Mouse (Mus musculus) limb, embryonic 10.5 days (tissue): Measurements from ENCODE around the gene Ugdh. TPM values are rescaled to one million over a fixed set of nuclear protein-coding genes. Genes with fewer than 3 reads are reported as not detected.

Source experiments
- DNase-seq: peaks from one replicate; pipeline ENCODE4 v3.0.0-alpha.2; 2017; ENCODE audit warnings: low spot score
- H3K27ac ChIP-seq: fragments of 300-500 bp; sonication (generic); 2 replicates; pipeline ENCODE4 v1.5.1; 2016; ENCODE audit warnings: mild to moderate bottlenecking
- H3K27me3 ChIP-seq: fragments of 300-500 bp; sonication (generic); 2 replicates; pipeline ENCODE4 v1.6.1; 2016; ENCODE audit warnings: low read depth, mild to moderate bottlenecking; ENCODE audit not compliant: poor library complexity, severe bottlenecking
- H3K36me3 ChIP-seq: fragments of 300-500 bp; sonication (generic); 2 replicates; pipeline ENCODE4 v1.6.1; 2016; ENCODE audit warnings: mild to moderate bottlenecking, moderate library complexity
- H3K4me1 ChIP-seq: fragments of 300-500 bp; sonication (generic); 2 replicates; pipeline ENCODE4 v1.6.1; 2016
- H3K4me3 ChIP-seq: fragments of 300-500 bp; sonication (generic); 2 replicates; pipeline ENCODE4 v1.5.1; 2016; ENCODE audit warnings: mild to moderate bottlenecking, moderate library complexity
- H3K9me3 ChIP-seq: fragments of 300-500 bp; sonication (generic); replicated peaks from 2 replicates; pipeline ENCODE4 v1.6.1; 2016; ENCODE audit warnings: mild to moderate bottlenecking
- WGBS: fragments of 180-500 bp; shearing (Covaris S2); methylation state at CpG from one replicate; pipeline ENCODE4 v1.1.7; 2016; 5-methylcytosine and 5-hydroxymethylcytosine counted together
- polyA plus RNA-seq: library from polyadenylated mRNA; unstranded; fragments of >200 nt; fragmentation: Nextera tagmentation; extraction: Ambion mirVana; gene quantifications from 2 replicates; pipeline ENCODE4 v1.2.1, GENCODE M21; 2016

The Ugdh gene
- polyA plus RNA-seq, 1 experiment from 2014 or later, result 87.4 TPM

DNA sequence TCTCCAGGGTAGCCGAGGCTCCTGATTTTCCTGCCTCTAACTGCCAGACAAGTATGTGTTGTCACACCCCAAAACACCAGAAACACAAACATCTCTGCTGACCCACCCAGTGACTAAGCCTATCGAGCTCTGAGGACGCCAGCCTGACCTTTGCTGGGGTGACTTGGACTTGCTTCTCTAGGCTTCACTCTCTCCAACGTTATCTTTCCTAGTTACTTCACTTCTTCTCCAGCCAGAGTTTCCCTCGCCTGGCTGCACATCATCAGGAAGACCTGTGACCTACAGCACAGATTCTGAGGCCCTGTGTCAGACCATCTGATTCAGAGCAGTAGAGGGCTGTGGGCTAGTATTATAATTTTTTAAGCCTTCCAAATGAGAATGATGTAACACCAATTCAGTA is 19.0 kb upstream of the Ugdh start:
- H3K27me3 ChIP-seq, result no peaks in the 10 kb centered on the region
- DNase-seq, result no peak
- WGBS, result 61% methylated on average over 5 of the region's 5 CpGs
- no peaks in the 10 kb centered on the region for H3K9me3 ChIP-seq
- peaks cover 31% of the 10 kb centered on the region for H3K4me1 ChIP-seq
- H3K4me3 ChIP-seq, result no peak overlapping the region
- H3K36me3 ChIP-seq, result 0 out of 2 replicates have a peak, but pooled peaks cover 3% of the 10 kb centered on the region
- H3K27ac ChIP-seq, result no peak overlapping the region

DNA sequence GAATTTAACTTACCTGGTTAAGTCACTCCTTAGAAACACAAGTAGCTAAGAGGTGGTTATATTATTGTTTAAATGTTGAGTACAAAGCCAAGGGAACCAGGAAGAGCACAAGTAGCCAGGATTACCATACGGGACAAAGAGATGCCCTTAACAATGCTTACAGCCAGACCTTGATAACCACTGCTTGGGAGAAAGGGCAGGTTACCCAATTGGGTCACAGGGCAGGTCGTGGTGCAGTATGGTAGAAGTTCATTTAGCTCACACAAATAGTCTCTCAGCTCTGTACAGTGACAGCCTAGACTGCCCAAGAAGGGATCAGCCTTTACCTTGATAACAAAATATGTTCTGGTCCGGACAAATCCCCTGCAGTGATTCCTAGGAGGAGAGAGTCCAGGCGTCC is 13.2 kb upstream of the Ugdh start:
- no peak overlapping the region for H3K27ac ChIP-seq
- no peaks in the 10 kb centered on the region for H3K9me3 ChIP-seq
- DNase-seq, result no peak
- H3K4me3 ChIP-seq, result no peak overlapping the region
- peaks cover 8% of the 10 kb centered on the region for H3K4me1 ChIP-seq
- peaks cover 3% of the 10 kb centered on the region; the same call in 1 of the 2 replicates for H3K36me3 ChIP-seq
- WGBS, result 88% methylated on average over 4 of the region's 4 CpGs
- H3K27me3 ChIP-seq, result no peaks in the 10 kb centered on the region

- 89% methylated on average over 2 of the region's 2 CpGs for WGBS
- no peak overlapping the region for H3K4me3 ChIP-seq
- H3K27ac ChIP-seq, result no peak overlapping the region
- H3K4me1 ChIP-seq, result peaks cover 10% of the 10 kb centered on the region
- DNase-seq, result no peak
- no peaks in the 10 kb centered on the region for H3K27me3 ChIP-seq
- H3K36me3 ChIP-seq, result peaks cover 3% of the 10 kb centered on the region; the same call in 1 of the 2 replicates
- H3K9me3 ChIP-seq, result no peaks in the 10 kb centered on the region
These were observed 12.1 kb upstream of the Ugdh start for GRCm38 (mm10) chr5:65447826-65448225.

DNA sequence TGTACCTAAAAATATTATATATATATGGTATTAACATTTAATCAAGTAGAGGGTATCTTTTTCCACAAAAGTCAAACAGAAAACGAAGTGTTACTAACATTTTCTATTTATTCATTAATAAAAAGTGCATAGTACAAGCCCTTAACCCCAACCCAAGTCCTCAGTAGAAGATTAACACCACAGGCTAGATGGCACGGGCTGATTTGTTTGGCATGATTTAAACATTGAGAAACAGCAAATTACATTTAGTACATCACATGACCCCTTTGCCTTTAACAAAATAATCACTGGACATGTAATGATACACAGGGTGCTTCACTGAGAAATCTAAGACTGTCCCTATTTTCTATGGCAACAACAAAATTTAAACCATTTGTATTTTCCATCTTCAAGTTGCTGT is 11.0 kb upstream of the Ugdh start:
- Histone ChIP-seq H3K4me1 (peaks cover 10% of the 10 kb centered on the region), H3K9me3 (no peaks in the 10 kb centered on the region), H3K27me3 (no peaks in the 10 kb centered on the region), H3K36me3 (peaks cover 3% of the 10 kb centered on the region; the same call in 1 of the 2 replicates), H3K27ac (no peak overlapping the region), H3K4me3 (no peak overlapping the region)
- DNase-seq, result no peak
- 87% methylated on average over 2 of the region's 2 CpGs for WGBS

DNA sequence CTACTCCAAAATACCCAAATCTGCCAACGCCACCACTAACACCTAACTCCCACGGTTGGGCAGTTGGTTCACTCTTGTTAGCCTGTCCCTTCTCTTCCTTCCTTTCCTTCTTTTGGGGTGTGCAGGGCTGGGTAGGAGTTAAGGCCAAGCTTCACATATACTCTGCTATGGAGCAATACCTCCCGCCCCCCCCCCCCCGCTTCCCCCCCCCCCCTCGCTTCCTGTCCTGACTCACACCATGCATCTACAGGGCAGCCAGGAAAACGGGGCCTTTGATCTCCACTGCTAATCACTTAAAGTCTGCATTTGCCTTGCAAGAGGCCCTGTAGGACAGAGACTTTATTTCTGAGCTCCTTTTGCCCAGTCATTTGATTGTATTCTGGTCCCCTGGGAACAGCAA is 9.2 kb upstream of the Ugdh start:
- no peak overlapping the region for H3K4me3 ChIP-seq
- H3K9me3 ChIP-seq, result no peaks in the 10 kb centered on the region
- no peaks in the 10 kb centered on the region; the same call in 1 of the 2 replicates for H3K36me3 ChIP-seq
- H3K4me1 ChIP-seq, result peaks cover 10% of the 10 kb centered on the region
- 75% methylated on average over 2 of the region's 6 CpGs for WGBS
- no peaks in the 10 kb centered on the region for H3K27me3 ChIP-seq
- no peak overlapping the region for H3K27ac ChIP-seq
- DNase-seq, result no peak

- H3K9me3 ChIP-seq, result no peaks in the 10 kb centered on the region
- H3K27me3 ChIP-seq, result no peaks in the 10 kb centered on the region
- H3K27ac ChIP-seq, result no peak overlapping the region
- peaks cover 2% of the 10 kb centered on the region; the same call in 1 of the 2 replicates for H3K36me3 ChIP-seq
- peaks cover 25% of the 10 kb centered on the region for H3K4me1 ChIP-seq
- H3K4me3 ChIP-seq, result no peak overlapping the region
- no peak for DNase-seq
These were observed 2.3 kb upstream of the Ugdh start for GRCm38 (mm10) chr5:65438041-65438440.

DNA sequence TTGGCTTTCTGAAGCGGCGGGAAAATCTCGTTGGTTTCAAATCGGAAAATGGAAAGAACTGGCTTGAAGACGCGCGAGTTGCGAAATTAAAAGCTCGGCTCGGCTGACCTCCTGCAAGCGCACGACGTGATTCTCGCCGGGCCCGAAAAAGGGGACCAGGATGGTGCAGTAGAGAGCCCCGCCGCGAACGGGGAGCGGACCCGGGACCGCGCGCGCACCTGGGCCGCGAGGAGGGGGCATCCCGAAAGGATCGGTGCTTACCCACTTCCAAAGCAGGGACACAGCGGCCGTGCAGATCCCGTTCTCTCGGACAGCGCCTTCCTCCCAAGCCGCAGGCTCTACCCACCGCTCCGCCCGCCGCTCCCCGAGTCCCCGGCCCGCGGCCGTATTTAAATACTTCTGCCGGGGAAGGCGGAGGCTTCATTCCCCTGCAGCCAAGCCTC is 365 bp downstream of the Ugdh start:
- peak overlapping the region; percentile 90 for H3K27ac ChIP-seq
- under 1% methylated on average over 47 of the region's 47 CpGs for WGBS
- DNase-seq, result no peak
- H3K36me3 ChIP-seq, result peaks cover 2% of the 10 kb centered on the region; the same call in 1 of the 2 replicates
- peak overlapping the region; percentile 90 for H3K4me3 ChIP-seq
- peaks cover 25% of the 10 kb centered on the region for H3K4me1 ChIP-seq
- no peaks in the 10 kb centered on the region for H3K27me3 ChIP-seq
- H3K9me3 ChIP-seq, result no peaks in the 10 kb centered on the region

GRCm38 (mm10) chr5:65434471-65435362 is 1.0 kb downstream of the Ugdh start:
- DNase-seq, result no peak
- H3K27ac ChIP-seq, result peak overlapping the region; percentile 90
- 6% methylated on average over 15 of the region's 15 CpGs for WGBS

GRCm38 (mm10) chr5:65429441-65429840 is 6.3 kb downstream of the Ugdh start:
- Histone ChIP-seq H3K4me1 (peaks cover 3% of the 10 kb centered on the region; the same call in 1 of the 2 replicates), H3K4me3 (no peak overlapping the region), H3K9me3 (no peaks in the 10 kb centered on the region), H3K27ac (no peak overlapping the region), H3K27me3 (no peaks in the 10 kb centered on the region), H3K36me3 (peaks cover 27% of the 10 kb centered on the region)
- DNase-seq, result no peak
- WGBS, result 93% methylated on average over 5 of the region's 5 CpGs

More at GRCm38 (mm10) chr5:65434471-65435362, 1.0 kb downstream of the Ugdh start:
- Histone ChIP-seq H3K27me3 (no peaks in the 10 kb centered on the region), H3K9me3 (no peaks in the 10 kb centered on the region), H3K4me3 (peak overlapping the region; percentile 90), H3K36me3 (peaks cover 2% of the 10 kb centered on the region; the same call in 1 of the 2 replicates), H3K4me1 (peaks cover 25% of the 10 kb centered on the region)

DNA sequence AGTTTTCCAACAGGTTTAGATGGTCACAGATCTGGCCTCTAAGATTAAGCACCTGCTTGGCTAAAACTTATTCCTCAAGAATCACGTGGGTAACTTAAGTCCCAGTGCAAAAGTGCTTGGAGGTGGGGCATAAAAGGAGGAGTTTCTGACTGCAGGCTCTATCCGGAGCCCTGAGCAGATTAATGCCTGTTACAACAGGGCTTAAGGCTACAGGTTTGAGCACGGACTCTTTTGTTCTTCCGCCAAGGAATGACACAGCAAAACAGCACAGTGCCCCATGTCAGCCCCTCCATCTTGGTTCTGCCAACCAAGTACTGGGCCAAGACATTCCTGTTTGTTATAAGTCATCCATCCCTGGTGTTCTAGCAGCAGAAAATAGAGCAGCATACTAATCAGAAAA is 7.4 kb downstream of the Ugdh start:
- DNase-seq, result no peak
- no peak overlapping the region for H3K27ac ChIP-seq
- peaks cover 37% of the 10 kb centered on the region for H3K36me3 ChIP-seq
- no peaks in the 10 kb centered on the region for H3K27me3 ChIP-seq
- 50% methylated on average over 4 of the region's 4 CpGs for WGBS
- H3K4me1 ChIP-seq, result no peaks in the 10 kb centered on the region
- H3K4me3 ChIP-seq, result no peak overlapping the region
- no peaks in the 10 kb centered on the region for H3K9me3 ChIP-seq

- DNase-seq, result no peak
- Histone ChIP-seq H3K36me3 (peaks cover 65% of the 10 kb centered on the region), H3K9me3 (no peaks in the 10 kb centered on the region), H3K4me1 (no peaks in the 10 kb centered on the region), H3K4me3 (no peak overlapping the region), H3K27me3 (no peaks in the 10 kb centered on the region), H3K27ac (no peak overlapping the region)
- WGBS, result 93% methylated on average over 5 of the region's 5 CpGs
These were observed 10.5 kb downstream of the Ugdh start for GRCm38 (mm10) chr5:65425251-65425650.

DNA sequence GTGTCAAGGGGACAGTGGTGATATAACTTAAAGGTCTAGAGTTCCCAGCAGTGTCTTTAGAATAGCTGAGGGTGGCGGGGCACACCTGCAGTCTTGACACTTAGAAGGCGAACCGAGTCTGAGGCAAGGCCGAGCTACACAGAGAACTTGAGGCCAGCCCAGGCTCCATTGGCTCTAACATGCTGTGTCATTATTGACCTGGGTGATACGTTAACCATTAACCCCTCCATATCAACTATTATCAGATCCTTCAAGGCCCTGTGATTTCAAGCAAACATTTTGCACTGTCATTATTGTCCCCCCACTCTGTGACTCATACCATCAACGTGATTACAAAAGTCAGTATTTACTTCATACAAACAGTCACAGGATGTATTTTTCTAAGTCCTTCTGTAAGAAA is 11.5 kb downstream of the Ugdh start:
- WGBS, result 93% methylated on average over 6 of the region's 6 CpGs
- peaks cover 67% of the 10 kb centered on the region for H3K36me3 ChIP-seq
- DNase-seq, result no peak
- H3K27ac ChIP-seq, result no peak overlapping the region
- H3K9me3 ChIP-seq, result no peaks in the 10 kb centered on the region
- no peaks in the 10 kb centered on the region for H3K27me3 ChIP-seq
- no peaks in the 10 kb centered on the region for H3K4me1 ChIP-seq
- no peak overlapping the region for H3K4me3 ChIP-seq

- Histone ChIP-seq H3K36me3 (peaks cover 78% of the 10 kb centered on the region), H3K27ac (no peak overlapping the region), H3K4me3 (no peak overlapping the region), H3K9me3 (no peaks in the 10 kb centered on the region), H3K27me3 (no peaks in the 10 kb centered on the region), H3K4me1 (no peaks in the 10 kb centered on the region)
- no peak for DNase-seq
- WGBS, result 93% methylated on average over 8 of the region's 8 CpGs
These were observed 12.9 kb downstream of the Ugdh start for GRCm38 (mm10) chr5:65422803-65423202.
